Mouse (Mus musculus) gastrocnemius, postnatal 25 days (tissue): Measurements from ENCODE around the gene Glyr1. TPM values are rescaled to one million over a fixed set of nuclear protein-coding genes. Genes with fewer than 3 reads are reported as not detected.

Source experiments
- total RNA-seq, 2 experiments: library from RNA; stranded (reverse); gene quantifications; 1 replicate in 1 of 2; 2 replicates in 1 of 2; pipeline ENCODE4 v1.2.3; 2021

Glyr1 gene
- total RNA-seq, 2 experiments from 2014 or later = 31.2 to 31.8 TPM

Other genes with a start within 250 kb of the Glyr1 start
- gene 4930562C15Rik, start 214.4 kb downstream of the Glyr1 start, total RNA-seq = not detected
- 10 to 100 TPM; 26.1 to 27.0 TPM for gene Ubald1, start 169.5 kb downstream of the Glyr1 start, total RNA-seq
- 10 to 100 TPM; 51.5 to 55.2 TPM for gene Mgrn1, start 163.6 kb downstream of the Glyr1 start, total RNA-seq
- 10 to 100 TPM; 11.2 to 18.2 TPM for gene Nudt16l1, start 111.1 kb downstream of the Glyr1 start, total RNA-seq
- gene Anks3, start 85.7 kb downstream of the Glyr1 start, total RNA-seq = 10 to 100 TPM; 11.1 to 12.0 TPM
- not detected for gene Sept12, start 52.0 kb downstream of the Glyr1 start, total RNA-seq
- not detected for gene Smim22, start 42.6 kb downstream of the Glyr1 start, total RNA-seq
- 1 to 10 TPM; 7.8 to 9.3 TPM for gene Rogdi, start 36.3 kb downstream of the Glyr1 start, total RNA-seq
- 10 to 100 TPM; 21.5 to 23.4 TPM for gene Ubn1, start 194 bp upstream of the Glyr1 start, total RNA-seq
- 1 to 10 TPM in 1 of 2 experiments, under 1 TPM in 1; 0.77 to 2.2 TPM for gene Ppl, start 82.6 kb upstream of the Glyr1 start, total RNA-seq
- 10 to 100 TPM; 11.4 to 12.9 TPM for gene Sec14l5, start 97.2 kb upstream of the Glyr1 start, total RNA-seq
- gene Nagpa, start 154.1 kb upstream of the Glyr1 start, total RNA-seq = 1 to 10 TPM; 7.0 to 7.4 TPM
- 1 to 10 TPM; 4.9 to 5.9 TPM for gene AU021092, start 172.4 kb upstream of the Glyr1 start, total RNA-seq
- 10 to 100 TPM in 1 of 2 experiments, 1 to 10 TPM in 1; 7.1 to 11.6 TPM for gene Alg1, start 183.8 kb upstream of the Glyr1 start, total RNA-seq
- gene Eef2kmt, start 206.1 kb upstream of the Glyr1 start, total RNA-seq = 1 to 10 TPM; 7.2 to 8.0 TPM